In the genomic region with DNA sequence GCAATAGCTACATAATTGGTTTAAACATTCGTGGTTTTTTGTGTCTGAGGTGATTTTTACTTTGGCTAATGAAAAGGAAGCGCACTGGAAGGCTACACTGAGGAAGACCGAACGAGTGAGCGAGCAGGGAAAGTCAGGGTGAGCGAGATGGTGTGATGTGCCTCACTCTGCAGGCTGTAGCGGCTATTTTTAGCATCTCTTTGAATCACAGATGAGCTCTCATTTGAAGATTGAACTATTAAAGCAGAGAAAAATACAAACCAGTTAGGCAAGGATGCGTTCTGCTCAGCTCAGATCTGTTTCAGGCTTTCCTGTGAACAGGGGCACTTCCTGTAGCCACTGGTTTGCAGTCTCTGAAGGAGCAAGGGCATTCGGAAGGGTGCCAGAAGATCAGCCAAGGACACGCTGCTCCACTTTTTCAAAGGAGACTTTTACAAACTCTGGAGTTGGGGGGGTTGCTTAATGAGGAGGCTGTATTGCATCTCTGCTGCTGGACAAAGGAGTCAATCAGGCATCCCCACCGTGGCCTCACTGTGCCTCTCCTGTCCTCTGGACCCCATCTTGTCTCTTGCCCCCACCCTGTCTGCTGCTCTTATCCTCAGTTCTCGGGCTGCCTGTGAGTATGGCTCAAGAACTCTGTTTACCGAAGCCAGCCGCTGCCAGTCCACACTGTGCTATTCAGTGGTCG, we compare ENCODE assay signal across 9 mouse cellular contexts. TPM values are rescaled to one million over a fixed set of nuclear protein-coding genes. Genes with fewer than 3 reads are reported as not detected.
DNase-seq lines count a peak whose midpoint lies in the region; TF ChIP-seq lines count a peak whose summit lies in the region.
"Had no signal": no experiment of that assay in that cellular context is flagged by ENCODE, and none has a peak within 500 bp of the region (broad histone marks: within the 10 kb centered on the region; RNA-seq: fewer than 3 reads in every experiment).

No protein-coding gene starts in this region.

- intact Hi-C loops in left cerebral cortex, adult 2 months (cut with DNase I), result loop anchor here (2.0 kb wide), 1 partner anchor 28 kb away; a partner anchor contains a TSS
- intact Hi-C loops in heart, postnatal 10 days (cut with DNase I), result no loop called here

- peak; percentile 33 to 65 for DNase-seq in lung, adult 18-20 months
- no peak for DNase-seq in lung, adult 2 months
- peak; percentile 54 to 67 for DNase-seq in frontal cortex, postnatal 14 days (ENCODE audit: low spot score in 2 of 2)
- peak in 1 of 2 experiments; percentile 65 for DNase-seq in left cerebral cortex, adult 2 months (ENCODE audit: extremely low spot score in 1 of 2, low spot score in 2 of 2)
- DNase-seq in heart, postnatal 10 days, result no peak
- no peak for DNase-seq in embryo, embryonic 9.5 days (ENCODE audit: extremely low spot score)
- no peak for DNase-seq in spleen, postnatal 10 days (ENCODE audit: low spot score in 2 of 2)

- peaks cover 3% of the 10 kb centered on the region; the same call in 1 of the 2 replicates for H3K4me1 ChIP-seq in lung, adult 2 months (ENCODE audit: control insufficient read depth, insufficient read depth, low read length)
- H3K4me1 ChIP-seq in olfactory bulb, adult 2 months (ENCODE audit: control insufficient read depth, insufficient read depth, low read length), result peaks cover 51% of the 10 kb centered on the region

- peak overlapping the region; percentile 79 for H3K27ac ChIP-seq in left cerebral cortex, adult 2 months
- H3K27ac ChIP-seq in olfactory bulb, adult 2 months (ENCODE audit: insufficient read depth, low read depth, low read length), result peak overlapping the region; percentile 72; the same call in 1 of the 2 replicates

- WGBS in lung, adult 2 months, result 59% methylated on average over 15 of the region's 15 CpGs
- 36% methylated on average over 15 of the region's 15 CpGs for WGBS in olfactory bulb, adult 2 months

- TF ChIP-seq POLR2A in lung, adult 2 months (IDR thresholded peaks at IDR 0.05; ENCODE audit: borderline replicate concordance, extremely low read depth, low read depth, low read length), result no peak
- TF ChIP-seq POLR2A in olfactory bulb, adult 2 months (IDR thresholded peaks at IDR 0.05; ENCODE audit: insufficient read depth, low read depth, low read length), result no peak

- no peak for TF ChIP-seq CTCF in lung, adult 2 months (IDR thresholded peaks at IDR 0.05; ENCODE audit: insufficient read depth, low read length)
- no peak for TF ChIP-seq CTCF in left cerebral cortex, adult 2 months (IDR thresholded peaks at IDR 0.05)
- TF ChIP-seq CTCF in olfactory bulb, adult 2 months (IDR thresholded peaks at IDR 0.05; ENCODE audit: insufficient read depth, low read depth, low read length), result no peak

- no peak overlapping the region for H3K4me3 ChIP-seq in lung, adult 2 months (replicated peaks; ENCODE audit: extremely low read depth, low read depth, low read length)
- H3K4me3 ChIP-seq in left cerebral cortex, adult 2 months, result no peak overlapping the region
- H3K4me3 ChIP-seq in olfactory bulb, adult 2 months (ENCODE audit: insufficient read depth, low read depth, low read length), result no peak overlapping the region

RNA-seq across cellular contexts. Expression of a gene that starts 28.1 kb away (rescaled TPM):
- 8.7 and 9.2 TPM in 2 replicates for polyA plus RNA-seq in lung, adult 2 months (2012; rRNA removed)
- total RNA-seq in left cerebral cortex, adult 2 months (2021), result 10 to 100 TPM; 90.3 to 93.9 TPM
- not detected in 2 replicates for polyA plus RNA-seq in olfactory bulb, adult 2 months (2012; ENCODE audit: insufficient read depth, insufficient read length, low replicate concordance, missing spikeins)
- under 1 TPM; 0.50 to 0.53 TPM for total RNA-seq in heart, postnatal 10 days (2021)
- total RNA-seq: neutrophil, adult 5-6 weeks had no signal

Comparison
In these comparisons a context has a peak if more than half of its experiments do, and no peak if none do; other contexts are left out.
1. DNase-seq: peak in lung, adult 18-20 months (2 of 2) and frontal cortex, postnatal 14 days (2 of 2); none in lung, adult 2 months (single experiment), heart, postnatal 10 days (0 of 2), embryo, embryonic 9.5 days (single experiment) and spleen, postnatal 10 days (0 of 2).
2. RNA of a gene that starts 28.1 kb away (total RNA-seq): 90.3 to 93.9 TPM in left cerebral cortex, adult 2 months; 0.50 to 0.53 TPM in heart, postnatal 10 days; every median in the first group is over 10 times any median in the second.